Mouse (Mus musculus): ENCODE measurements around the gene Kcnq5. TPM values are rescaled to one million over a fixed set of nuclear protein-coding genes. Genes with fewer than 3 reads are reported as not detected.
A peak's percentile ranks its signal among the peaks of the same experiment; 100 is the strongest.

The Kcnq5 gene
- total and polyA plus RNA-seq, 3 experiments, result not detected

DNA sequence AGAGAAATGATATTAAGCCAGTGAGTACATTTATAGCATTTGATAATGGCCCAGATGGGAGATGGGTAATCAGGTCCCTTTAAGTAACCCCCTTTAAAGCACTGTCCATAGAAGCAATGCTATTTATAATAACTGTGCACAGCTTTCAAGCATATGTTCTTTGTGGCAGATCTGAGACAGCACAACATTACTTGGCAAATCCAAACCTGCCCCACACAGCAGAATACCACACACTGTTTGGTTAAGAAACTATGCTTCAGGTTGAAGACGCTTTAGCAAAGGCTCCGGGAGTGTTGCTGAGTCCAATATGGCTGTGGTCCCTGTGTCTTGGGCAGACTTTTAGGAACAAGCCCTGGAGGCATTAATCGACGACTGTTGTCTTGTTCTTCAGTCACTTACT is 495.3 kb downstream of the Kcnq5 start:
- no peaks in the 10 kb centered on the region for H3K4me1 ChIP-seq (ENCODE audit: control insufficient read depth in 1 of 2, insufficient read depth in 2 of 2, low read length in 2 of 2)
- no peak overlapping the region for H3K4me3 ChIP-seq (ENCODE audit: control insufficient read depth in 1 of 2, insufficient read depth in 1 of 2, low read depth in 2 of 2, low read length in 2 of 2)
- no peak for TF ChIP-seq MAZ (IDR thresholded peaks at IDR 0.05; ENCODE audit: low read depth, low read length)
- TF ChIP-seq JUND (IDR thresholded peaks at IDR 0.05; ENCODE audit: low read depth, low read length), result no peak
- no peak for TF ChIP-seq MAFK (IDR thresholded peaks at IDR 0.05; ENCODE audit: borderline replicate concordance, low read depth, low read length)
- TF ChIP-seq USF1 (IDR thresholded peaks at IDR 0.05; ENCODE audit: low read depth, low read length), result no peak
- TF ChIP-seq CHD2 (IDR thresholded peaks at IDR 0.05; ENCODE audit: low read length), result no peak
- no peak for TF ChIP-seq TCF12 (IDR thresholded peaks at IDR 0.05; ENCODE audit: low read depth, low read length)
- TF ChIP-seq ZNF384 (IDR thresholded peaks at IDR 0.05; ENCODE audit: low read depth, low read length), result no peak
- TF ChIP-seq UBTF (IDR thresholded peaks at IDR 0.05; ENCODE audit: borderline replicate concordance, insufficient read depth, low read depth, low read length), result no peak
- no peak for TF ChIP-seq BHLHE40 (IDR thresholded peaks at IDR 0.05; ENCODE audit: borderline replicate concordance, low read depth, low read length)
- no peak for TF ChIP-seq CTCF (IDR thresholded peaks at IDR 0.05 in 2 of 3, conservative IDR thresholded peaks at IDR 0.05 in 1 of 3; ENCODE audit: control insufficient read depth in 1 of 3, insufficient read depth in 1 of 3, low read depth in 2 of 3, low read length in 3 of 3, poor library complexity in 1 of 3, severe bottlenecking in 1 of 3)
- TF ChIP-seq ZC3H11A (IDR thresholded peaks at IDR 0.05; ENCODE audit: low read depth, low read length), result no peak
- no peak for TF ChIP-seq MAX (IDR thresholded peaks at IDR 0.05; ENCODE audit: low read length)
- no peak for TF ChIP-seq RCOR1 (IDR thresholded peaks at IDR 0.05; ENCODE audit: low read depth, low read length)
- TF ChIP-seq ELF1 (IDR thresholded peaks at IDR 0.05; ENCODE audit: low read depth, low read length), result no peak
- TF ChIP-seq USF2 (IDR thresholded peaks at IDR 0.05; ENCODE audit: borderline replicate concordance in 1 of 2, insufficient read depth in 1 of 2, low read depth in 1 of 2, low read length in 2 of 2), result no peak
- TF ChIP-seq TAL1 (IDR thresholded peaks at IDR 0.05; ENCODE audit: low read length), result no peak
- no peak for TF ChIP-seq GATA1 (IDR thresholded peaks at IDR 0.05; ENCODE audit: low read depth, low read length)
- no peak for TF ChIP-seq ZKSCAN1 (IDR thresholded peaks at IDR 0.05; ENCODE audit: low read depth, low read length)
- H3K9me3 ChIP-seq (replicated peaks; ENCODE audit: insufficient read depth, low read length), result no peaks in the 10 kb centered on the region
- DNase-seq (ENCODE audit: low read depth, low spot score), result no peak
- peaks cover 0 to 1% of the 10 kb centered on the region in 2 experiments; a peak in 1 of 4 replicates for H3K27me3 ChIP-seq (ENCODE audit: control insufficient read depth in 1 of 2, insufficient read depth in 2 of 2, low read length in 2 of 2)
- no peaks in the 10 kb centered on the region for H3K36me3 ChIP-seq (ENCODE audit: control insufficient read depth in 1 of 2, insufficient read depth in 2 of 2, low read length in 2 of 2)
- no peaks in the 10 kb centered on the region for H3K79me2 ChIP-seq (ENCODE audit: control insufficient read depth, insufficient read depth, low read length, poor library complexity)
- no peak overlapping the region for H3K9ac ChIP-seq (ENCODE audit: control insufficient read depth, low read depth, low read length, poor library complexity, severe bottlenecking)
- H3K27ac ChIP-seq (ENCODE audit: control insufficient read depth, low read depth, low read length), result no peak overlapping the region

- Histone ChIP-seq H3K4me3 (ENCODE audit: control insufficient read depth in 1 of 2, insufficient read depth in 1 of 2, low read depth in 2 of 2, low read length in 2 of 2) (no peak overlapping the region), H3K27ac (ENCODE audit: control insufficient read depth, low read depth, low read length) (no peak overlapping the region), H3K4me1 (ENCODE audit: control insufficient read depth in 1 of 2, insufficient read depth in 2 of 2, low read length in 2 of 2) (no peaks in the 10 kb centered on the region), H3K9ac (ENCODE audit: control insufficient read depth, low read depth, low read length, poor library complexity, severe bottlenecking) (no peak overlapping the region), H3K9me3 (replicated peaks; ENCODE audit: insufficient read depth, low read length) (no peaks in the 10 kb centered on the region), H3K79me2 (ENCODE audit: control insufficient read depth, insufficient read depth, low read length, poor library complexity) (no peaks in the 10 kb centered on the region), H3K27me3 (ENCODE audit: control insufficient read depth in 1 of 2, insufficient read depth in 2 of 2, low read length in 2 of 2) (0 out of 4 replicates have a peak, but pooled peaks cover 0 to 1% of the 10 kb centered on the region in 2 experiments), H3K36me3 (ENCODE audit: control insufficient read depth in 1 of 2, insufficient read depth in 2 of 2, low read length in 2 of 2) (no peaks in the 10 kb centered on the region)
- TF ChIP-seq CTCF (IDR thresholded peaks at IDR 0.05 in 2 of 3, conservative IDR thresholded peaks at IDR 0.05 in 1 of 3; ENCODE audit: control insufficient read depth in 1 of 3, insufficient read depth in 1 of 3, low read depth in 2 of 3, low read length in 3 of 3, poor library complexity in 1 of 3, severe bottlenecking in 1 of 3), result peak; percentile 33 to 75 (median 52); a peak in 5 of 6 replicates
- TF ChIP-seq MEF2A (IDR thresholded peaks at IDR 0.05; ENCODE audit: extremely low read depth, insufficient replicate concordance, low read depth, low read length, poor library complexity, severe bottlenecking), result no peak
- no peak for TF ChIP-seq RCOR1 (IDR thresholded peaks at IDR 0.05; ENCODE audit: low read depth, low read length)
- TF ChIP-seq ZC3H11A (IDR thresholded peaks at IDR 0.05; ENCODE audit: low read depth, low read length), result peak; percentile 34
- TF ChIP-seq RAD21 (IDR thresholded peaks at IDR 0.05; ENCODE audit: low read depth, low read length), result peak; percentile 53
- peak; percentile 68 for TF ChIP-seq SMC3 (IDR thresholded peaks at IDR 0.05; ENCODE audit: low read depth, low read length)
- TF ChIP-seq ELF1 (IDR thresholded peaks at IDR 0.05; ENCODE audit: low read depth, low read length), result no peak
- TF ChIP-seq CHD2 (IDR thresholded peaks at IDR 0.05; ENCODE audit: low read length), result no peak
- DNase-seq (ENCODE audit: low read depth, low spot score), result peak; percentile 13
These were observed 500.6 kb downstream of the Kcnq5 start for GRCm38 (mm10) chr1:21460941-21461689.
